Mouse (Mus musculus): ENCODE data around the gene Epb41l1. TPM values are rescaled to one million over a fixed set of nuclear protein-coding genes. Genes with fewer than 3 reads are reported as not detected.

The Epb41l1 gene
- polyA plus RNA-seq, 1 experiment from 2014 or later: 6.2 TPM

Small RNA genes within 50 kb of the gene (microRNA-seq; reads per million reads assigned to microRNA genes)
- not detected for gene Gm22758

Other genes starting within 250 kb of the Epb41l1 start
- gene Rbm39, start 240.7 kb upstream of the Epb41l1 start, polyA plus RNA-seq (2014; fragmentation: Nextera tagmentation; extraction: Ambion mirVana): 754 and 766 TPM in 2 replicates
- gene Phf20, start 224.4 kb upstream of the Epb41l1 start, polyA plus RNA-seq (2014; fragmentation: Nextera tagmentation; extraction: Ambion mirVana): 80.6 and 93.0 TPM in 2 replicates
- gene Cnbd2, start 108.6 kb upstream of the Epb41l1 start, polyA plus RNA-seq (2014; fragmentation: Nextera tagmentation; extraction: Ambion mirVana): 3.4 and 4.5 TPM in 2 replicates
- 61.0 and 62.5 TPM in 2 replicates for gene Scand1, start 108.2 kb upstream of the Epb41l1 start, polyA plus RNA-seq (2014; fragmentation: Nextera tagmentation; extraction: Ambion mirVana)
- gene Aar2, start 126.7 kb downstream of the Epb41l1 start, polyA plus RNA-seq (2014; fragmentation: Nextera tagmentation; extraction: Ambion mirVana): 38.6 and 42.2 TPM in 2 replicates
- gene Dlgap4, start 192.8 kb downstream of the Epb41l1 start, polyA plus RNA-seq (2014; fragmentation: Nextera tagmentation; extraction: Ambion mirVana): 77.6 and 88.5 TPM in 2 replicates